Mouse (Mus musculus) midbrain, postnatal 0 days (tissue): Measurements from ENCODE around the gene Lce3a. TPM values are rescaled to one million over a fixed set of nuclear protein-coding genes. Genes with fewer than 3 reads are reported as not detected.
A peak's percentile ranks its signal among the peaks of the same experiment; 100 is the strongest.

ENCODE experiments used
- ATAC-seq: fragments of 200-750 bp; cut with Nextera tagmentation; 2 replicates; pipeline ENCODE4 v1.8.0; 2017; ENCODE audit warnings: moderate number of reproducible peaks, mild to moderate bottlenecking, moderate TSS enrichment, moderate library complexity; ENCODE audit not compliant: low FRiP score
- DNase-seq: peaks from one replicate; pipeline ENCODE4 v3.0.0-alpha.2; 2015; ENCODE audit warnings: low spot score
- H3K27ac ChIP-seq: fragments of 300-500 bp; sonication (generic); 2 replicates; pipeline ENCODE4 v1.5.1; 2014; ENCODE audit warnings: low read depth, mild to moderate bottlenecking, low read length, mixed read lengths
- H3K27me3 ChIP-seq: fragments of 300-500 bp; sonication (generic); 2 replicates; pipeline ENCODE4 v1.6.1; 2014; ENCODE audit warnings: low read length, control low read depth, mixed read lengths; ENCODE audit not compliant: insufficient read depth
- H3K36me3 ChIP-seq: fragments of 300-500 bp; sonication (generic); 2 replicates; pipeline ENCODE4 v1.6.1; 2014; ENCODE audit warnings: low read length, control low read depth, mixed read lengths; ENCODE audit not compliant: insufficient read depth
- H3K4me1 ChIP-seq: fragments of 300-500 bp; sonication (generic); 2 replicates; pipeline ENCODE4 v1.6.1; 2014; ENCODE audit warnings: mild to moderate bottlenecking, control low read depth, antibody characterized with exemption, low read length, mixed read lengths; ENCODE audit not compliant: insufficient read depth
- H3K4me2 ChIP-seq: fragments of 300-500 bp; sonication (generic); 2 replicates; pipeline ENCODE4 v1.6.1; 2014; ENCODE audit warnings: low read depth, mild to moderate bottlenecking, low read length, mixed read lengths; ENCODE audit not compliant: poor library complexity, severe bottlenecking
- H3K4me3 ChIP-seq: fragments of 300-500 bp; sonication (generic); 2 replicates; pipeline ENCODE4 v1.5.1; 2014; ENCODE audit warnings: low read depth, mild to moderate bottlenecking, low read length, moderate library complexity
- H3K9ac ChIP-seq: fragments of 300-500 bp; sonication (generic); replicated peaks from 2 replicates; pipeline ENCODE4 v1.6.1; 2014; ENCODE audit warnings: mild to moderate bottlenecking, low read length, moderate library complexity, mixed read lengths; ENCODE audit not compliant: poor library complexity, severe bottlenecking
- H3K9me3 ChIP-seq: fragments of 300-500 bp; sonication (generic); 2 replicates; pipeline ENCODE4 v1.6.1; 2016; ENCODE audit warnings: low read length, control low read depth
- CTCF ChIP-seq: IDR thresholded peaks from 2 replicates; pipeline ENCODE4 v1.5.1; 2016; ENCODE audit warnings: antibody characterized with exemption, mild to moderate bottlenecking
- WGBS: fragments of 180-500 bp; shearing (Covaris S2); extraction: QIAGEN DNeasy Blood & Tissue Kit; methylation state at CpG from one replicate; pipeline ENCODE4 v1.1.7; 2014; 5-methylcytosine and 5-hydroxymethylcytosine counted together
- polyA plus RNA-seq: library from polyadenylated mRNA; unstranded; fragments of >200 nt; fragmentation: Nextera tagmentation; extraction: Ambion mirVana; gene quantifications from 2 replicates; pipeline ENCODE4 v1.2.1, GENCODE M21; 2015
- total RNA-seq: library from RNA; depleted of rRNA; stranded (reverse); fragments of >200 nt; gene quantifications from 2 replicates; pipeline ENCODE4 v1.2.3, GENCODE M21; 2014; rRNA removed

The Lce3a gene
- total and polyA plus RNA-seq, 2 experiments from 2014 or later: not detected

DNA sequence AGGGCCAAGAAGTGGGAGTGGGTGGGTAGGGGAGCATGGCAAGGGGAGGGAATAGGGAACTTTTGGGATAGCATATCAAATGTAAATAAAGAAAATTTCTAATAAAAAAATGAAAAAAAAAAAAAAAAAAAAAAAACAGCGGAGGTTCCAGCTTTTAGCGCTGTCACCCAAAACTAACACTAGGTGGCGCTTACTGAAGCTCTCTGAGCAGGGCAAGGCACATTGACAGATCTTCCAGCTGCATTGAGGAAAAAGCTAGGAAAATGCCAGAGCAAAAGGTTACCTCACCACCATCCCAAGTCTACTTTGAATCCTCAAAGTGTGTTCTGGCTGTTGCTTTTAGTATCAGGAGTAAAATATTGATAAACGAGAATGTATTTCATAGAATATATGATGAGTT is 18.5 kb downstream of the Lce3a start:
- Histone ChIP-seq H3K27me3 (no peaks in the 10 kb centered on the region), H3K36me3 (no peaks in the 10 kb centered on the region), H3K4me3 (no peak overlapping the region), H3K4me2 (no peak overlapping the region), H3K4me1 (no peaks in the 10 kb centered on the region), H3K9ac (no peak overlapping the region), H3K27ac (no peak overlapping the region), H3K9me3 (no peaks in the 10 kb centered on the region)
- 25% methylated on average over 3 of the region's 4 CpGs for WGBS
- peak; percentile 76 for TF ChIP-seq CTCF
- ATAC-seq (no peak), DNase-seq (peak; percentile 56)

DNA sequence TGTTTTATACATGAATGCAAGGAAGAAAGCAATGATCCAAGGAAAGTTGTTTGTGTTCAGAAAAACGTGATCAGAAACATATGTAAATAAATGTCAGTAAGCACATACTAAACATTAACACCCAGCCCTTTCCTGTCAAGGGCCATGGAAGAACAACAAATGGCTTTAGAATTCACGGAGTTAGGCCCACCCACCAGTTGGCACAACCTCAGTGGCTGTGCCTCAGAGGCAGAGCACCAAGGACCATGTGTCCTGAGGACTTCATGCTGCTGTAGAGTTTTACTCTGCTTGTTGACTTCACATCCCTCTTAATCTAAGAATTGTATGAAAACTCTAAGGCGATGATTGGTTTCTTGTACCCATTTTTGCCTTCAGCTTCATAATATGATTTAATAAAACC is 20.8 kb downstream of the Lce3a start:
- no peaks in the 10 kb centered on the region for H3K27me3 ChIP-seq

DNA sequence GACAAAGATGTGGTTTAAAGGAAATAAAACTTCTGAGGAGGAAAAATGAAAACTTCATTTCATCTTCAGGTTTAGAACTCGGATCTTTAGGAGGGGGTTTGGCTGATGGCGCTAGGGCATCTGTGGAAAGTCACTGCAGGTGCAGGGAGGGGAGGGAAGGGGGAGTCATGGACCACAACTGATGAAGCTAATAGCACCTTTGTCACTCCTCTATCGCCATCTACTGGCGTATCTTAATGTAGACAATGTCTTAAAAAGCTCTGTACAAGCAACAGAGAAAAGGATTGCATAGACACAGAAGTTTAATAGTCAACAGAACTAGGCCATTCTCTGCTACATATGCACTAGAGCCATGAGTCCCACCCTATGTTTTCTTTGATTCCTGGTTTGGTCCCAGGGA is 22.4 kb downstream of the Lce3a start:
- Histone ChIP-seq H3K27me3 (no peaks in the 10 kb centered on the region), H3K27ac (no peak overlapping the region), H3K9ac (no peak overlapping the region), H3K9me3 (no peaks in the 10 kb centered on the region), H3K4me3 (no peak overlapping the region), H3K4me1 (no peaks in the 10 kb centered on the region), H3K36me3 (no peaks in the 10 kb centered on the region), H3K4me2 (no peak overlapping the region)
- DNase-seq (peak; percentile 76), ATAC-seq (no peak; the same call in 1 of the 2 replicates)
- peak; percentile 76 for TF ChIP-seq CTCF
- WGBS: 36% methylated on average over 4 of the region's 4 CpGs

More for the DNA sequence above, 20.8 kb downstream of the Lce3a start:
- no peak overlapping the region for H3K27ac ChIP-seq
- H3K4me3 ChIP-seq: no peak overlapping the region
- no peak for TF ChIP-seq CTCF
- no peak for DNase-seq
- 51% methylated on average over 3 of the region's 3 CpGs for WGBS
- no peaks in the 10 kb centered on the region for H3K36me3 ChIP-seq
- H3K4me2 ChIP-seq: no peak overlapping the region
- H3K4me1 ChIP-seq: no peaks in the 10 kb centered on the region
- ATAC-seq: no peak
- no peaks in the 10 kb centered on the region for H3K9me3 ChIP-seq
- H3K9ac ChIP-seq: no peak overlapping the region

DNA sequence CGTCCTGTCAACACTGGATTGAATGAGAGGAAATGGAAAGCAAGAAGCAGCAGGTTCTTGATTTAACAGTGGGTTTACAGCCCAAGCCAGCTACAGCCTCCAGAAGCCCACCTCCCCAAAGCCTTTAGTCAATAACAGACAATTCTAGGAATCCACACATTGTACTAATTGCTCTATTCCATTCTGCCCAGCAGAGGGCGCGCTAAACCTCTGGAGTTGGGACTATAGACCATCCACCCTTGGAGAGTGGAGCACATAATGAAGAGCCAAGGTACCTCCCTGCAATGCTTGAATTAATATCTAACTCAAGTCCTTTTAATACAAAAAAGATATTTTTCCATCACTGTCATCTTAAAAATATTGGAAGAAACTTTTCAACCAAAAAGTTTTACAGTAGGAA is 23.0 kb downstream of the Lce3a start:
- H3K9me3 ChIP-seq: no peaks in the 10 kb centered on the region
- H3K27me3 ChIP-seq: no peaks in the 10 kb centered on the region
- H3K4me2 ChIP-seq: no peak overlapping the region
- H3K9ac ChIP-seq: no peak overlapping the region
- ATAC-seq (no peak), DNase-seq (no peak)
- no peak overlapping the region for H3K27ac ChIP-seq
- H3K4me1 ChIP-seq: no peaks in the 10 kb centered on the region
- TF ChIP-seq CTCF: peak; percentile 64
- H3K4me3 ChIP-seq: no peak overlapping the region
- WGBS: 21% methylated on average over 3 of the region's 3 CpGs
- H3K36me3 ChIP-seq: no peaks in the 10 kb centered on the region

DNA sequence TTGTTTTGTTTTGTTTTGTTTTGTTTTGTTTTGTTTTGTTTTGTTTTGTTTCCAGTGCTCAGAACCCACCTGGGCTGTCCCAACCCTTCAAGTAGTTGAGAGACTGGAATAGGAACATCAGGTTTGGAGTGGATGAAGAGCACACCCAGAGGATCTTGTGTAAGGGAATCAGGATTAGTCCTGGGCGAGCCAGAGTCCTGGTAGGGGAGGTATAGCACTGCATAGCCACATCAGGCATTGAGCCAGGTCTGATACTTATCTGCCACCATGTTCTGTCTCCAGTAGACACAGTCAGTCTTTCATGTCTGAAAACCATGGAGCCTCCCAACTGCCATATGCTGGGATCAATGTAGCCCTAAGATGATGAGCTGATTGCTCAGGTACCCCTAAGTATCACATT is 31.5 kb downstream of the Lce3a start:
- TF ChIP-seq CTCF: no peak
- Histone ChIP-seq H3K9me3 (no peaks in the 10 kb centered on the region), H3K4me1 (no peaks in the 10 kb centered on the region), H3K27me3 (no peaks in the 10 kb centered on the region), H3K4me3 (no peak overlapping the region), H3K27ac (no peak overlapping the region), H3K4me2 (no peak overlapping the region), H3K9ac (no peak overlapping the region), H3K36me3 (no peaks in the 10 kb centered on the region)
- DNase-seq: no peak
- ATAC-seq: peak; percentile 16; the same call in 1 of the 2 replicates
- WGBS: 75% methylated on average over 1 of the region's 1 CpGs

DNA sequence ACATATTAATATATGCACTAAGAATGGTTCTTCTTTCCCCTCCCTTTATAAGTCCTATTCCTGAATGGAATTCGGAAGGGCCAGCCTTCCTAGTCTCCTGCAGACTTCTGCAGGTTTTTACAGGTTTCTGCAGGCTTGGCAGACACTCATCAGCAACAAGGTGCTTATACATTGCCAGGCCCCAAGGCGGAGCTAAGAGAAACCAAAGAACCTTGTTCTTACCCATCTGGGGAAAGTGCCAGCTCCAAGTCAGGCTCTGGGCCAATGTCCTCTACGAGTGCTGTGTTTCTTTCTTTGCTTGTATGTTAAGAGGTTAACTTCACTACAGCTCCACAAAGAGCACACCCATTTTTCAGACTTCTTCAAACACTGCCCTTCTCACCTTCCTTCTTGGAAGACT is 32.0 kb downstream of the Lce3a start:
- Histone ChIP-seq H3K4me3 (no peak overlapping the region), H3K36me3 (no peaks in the 10 kb centered on the region), H3K9ac (no peak overlapping the region), H3K9me3 (no peaks in the 10 kb centered on the region), H3K4me1 (no peaks in the 10 kb centered on the region), H3K27ac (no peak overlapping the region), H3K27me3 (no peaks in the 10 kb centered on the region), H3K4me2 (no peak overlapping the region)
- 65% methylated on average over 3 of the region's 3 CpGs for WGBS
- ATAC-seq: 0 out of 2 replicates have a peak, but pooled peaks have one; percentile 20
- no peak for TF ChIP-seq CTCF
- DNase-seq: peak; percentile 5

Other genes starting within 250 kb of the Lce3a start
- gene Lce1c, start 247.0 kb downstream of the Lce3a start, total RNA-seq: 4.8 TPM in 1 of 2 replicates, not detected in the other
- gene Lce1c, start 247.0 kb downstream of the Lce3a start, polyA plus RNA-seq: not detected in 2 replicates
- gene Lce1d, start 239.0 kb downstream of the Lce3a start, total RNA-seq: 1.4 TPM in 1 of 2 replicates, not detected in the other
- gene Lce1d, start 239.0 kb downstream of the Lce3a start, polyA plus RNA-seq: not detected in 2 replicates
- not detected in 2 replicates for gene Lce1e, start 217.2 kb downstream of the Lce3a start, total RNA-seq
- not detected in 2 replicates for gene Lce1e, start 217.2 kb downstream of the Lce3a start, polyA plus RNA-seq
- not detected in 2 replicates for gene Lce1f, start 205.9 kb downstream of the Lce3a start, total RNA-seq
- gene Lce1f, start 205.9 kb downstream of the Lce3a start, polyA plus RNA-seq: not detected in 2 replicates
- not detected in 2 replicates for gene Gm38119, start 187.1 kb downstream of the Lce3a start, total RNA-seq
- not detected in 2 replicates for gene Gm38119, start 187.1 kb downstream of the Lce3a start, polyA plus RNA-seq
- gene Lce1g, start 173.9 kb downstream of the Lce3a start, total RNA-seq: 1.9 TPM in 1 of 2 replicates, not detected in the other
- not detected in 2 replicates for gene Lce1g, start 173.9 kb downstream of the Lce3a start, polyA plus RNA-seq
- gene Lce1h, start 161.2 kb downstream of the Lce3a start, total RNA-seq: not detected in 2 replicates
- gene Lce1h, start 161.2 kb downstream of the Lce3a start, polyA plus RNA-seq: not detected in 2 replicates
- 0.66 TPM in 1 of 2 replicates, not detected in the other for gene Lce1i, start 147.3 kb downstream of the Lce3a start, total RNA-seq
- not detected in 2 replicates for gene Lce1i, start 147.3 kb downstream of the Lce3a start, polyA plus RNA-seq
- not detected in 2 replicates for gene Lce1j, start 135.7 kb downstream of the Lce3a start, total RNA-seq
- not detected in 2 replicates for gene Lce1j, start 135.7 kb downstream of the Lce3a start, polyA plus RNA-seq
- gene Lce1k, start 118.3 kb downstream of the Lce3a start, total RNA-seq: not detected in 2 replicates
- not detected in 2 replicates for gene Lce1k, start 118.3 kb downstream of the Lce3a start, polyA plus RNA-seq
- gene Kprp, start 99.0 kb downstream of the Lce3a start, total RNA-seq: 0.82 TPM in 1 of 2 replicates, not detected in the other
- not detected in 2 replicates for gene Kprp, start 99.0 kb downstream of the Lce3a start, polyA plus RNA-seq
- not detected in 2 replicates for gene Lce1l, start 74.9 kb downstream of the Lce3a start, total RNA-seq
- gene Lce1l, start 74.9 kb downstream of the Lce3a start, polyA plus RNA-seq: not detected in 2 replicates
- gene 2310050C09Rik, start 56.0 kb downstream of the Lce3a start, total RNA-seq: 0.71 TPM in 1 of 2 replicates, not detected in the other
- not detected in 2 replicates for gene 2310050C09Rik, start 56.0 kb downstream of the Lce3a start, polyA plus RNA-seq
- gene Lce3b, start 6.7 kb upstream of the Lce3a start, total RNA-seq: not detected in 2 replicates
- gene Lce3b, start 6.7 kb upstream of the Lce3a start, polyA plus RNA-seq: not detected in 2 replicates
- gene Lce3c, start 18.3 kb upstream of the Lce3a start, total RNA-seq: not detected in 2 replicates
- gene Lce3c, start 18.3 kb upstream of the Lce3a start, polyA plus RNA-seq: not detected in 2 replicates
- not detected in 2 replicates for gene Lce3d, start 31.2 kb upstream of the Lce3a start, total RNA-seq
- not detected in 2 replicates for gene Lce3d, start 31.2 kb upstream of the Lce3a start, polyA plus RNA-seq
- gene Lce3e, start 40.8 kb upstream of the Lce3a start, total RNA-seq: not detected in 2 replicates
- gene Lce3e, start 40.8 kb upstream of the Lce3a start, polyA plus RNA-seq: not detected in 2 replicates
- gene Lce3f, start 66.0 kb upstream of the Lce3a start, total RNA-seq: not detected in 2 replicates
- gene Lce3f, start 66.0 kb upstream of the Lce3a start, polyA plus RNA-seq: not detected in 2 replicates
- gene Crct1, start 89.5 kb upstream of the Lce3a start, total RNA-seq: 1.7 and 6.4 TPM in 2 replicates
- 1.3 and 2.5 TPM in 2 replicates for gene Crct1, start 89.5 kb upstream of the Lce3a start, polyA plus RNA-seq
- 15.7 TPM in 1 of 2 replicates, not detected in the other for gene Lce1m, start 92.8 kb upstream of the Lce3a start, total RNA-seq
- gene Lce1m, start 92.8 kb upstream of the Lce3a start, polyA plus RNA-seq: not detected in 2 replicates
- not detected in 2 replicates for gene Gm4858, start 142.6 kb upstream of the Lce3a start, total RNA-seq
- not detected in 2 replicates for gene Gm4858, start 142.6 kb upstream of the Lce3a start, polyA plus RNA-seq
- 0.33 TPM in 1 of 2 replicates, not detected in the other for gene Crnn, start 218.6 kb upstream of the Lce3a start, total RNA-seq
- not detected in 2 replicates for gene Crnn, start 218.6 kb upstream of the Lce3a start, polyA plus RNA-seq